Mouse (Mus musculus) heart, postnatal 0 days (tissue): Measurements from ENCODE around the gene Cpt2. TPM values are rescaled to one million over a fixed set of nuclear protein-coding genes. Genes with fewer than 3 reads are reported as not detected.

Experiments used
- ATAC-seq: fragments of 200-750 bp; cut with Nextera tagmentation; 2 replicates; pipeline ENCODE4 v1.8.0; 2017; ENCODE audit warnings: low read depth, moderate number of reproducible peaks, moderate library complexity; ENCODE audit not compliant: insufficient read depth
- DNase-seq: peaks from one replicate; pipeline ENCODE4 v3.0.0-alpha.2; 2016; ENCODE audit warnings: low spot score
- H3K27ac ChIP-seq: fragments of 300-500 bp; sonication (generic); 2 replicates; pipeline ENCODE4 v1.5.1; 2014; ENCODE audit warnings: low read depth, mild to moderate bottlenecking
- H3K27me3 ChIP-seq: fragments of 300-500 bp; sonication (generic); 2 replicates; pipeline ENCODE4 v1.6.1; 2014; ENCODE audit warnings: low read length, mixed read lengths; ENCODE audit not compliant: control insufficient read depth, insufficient read depth
- H3K36me3 ChIP-seq: fragments of 300-500 bp; sonication (generic); replicated peaks from 2 replicates; pipeline ENCODE4 v1.6.1; 2014; ENCODE audit warnings: low read length, mixed read lengths; ENCODE audit not compliant: control insufficient read depth, insufficient read depth
- H3K4me1 ChIP-seq: fragments of 300-500 bp; sonication (generic); 2 replicates; pipeline ENCODE4 v1.6.1; 2014; ENCODE audit warnings: antibody characterized with exemption; ENCODE audit not compliant: control insufficient read depth, insufficient read depth
- H3K4me2 ChIP-seq: fragments of 300-500 bp; sonication (generic); 2 replicates; pipeline ENCODE4 v1.6.1; 2014; ENCODE audit warnings: low read depth, mild to moderate bottlenecking, low read length, moderate library complexity
- H3K4me3 ChIP-seq: fragments of 300-500 bp; sonication (generic); 2 replicates; pipeline ENCODE4 v1.5.1; 2014; ENCODE audit warnings: low read depth, low read length
- H3K9ac ChIP-seq: fragments of 300-500 bp; sonication (generic); replicated peaks from 2 replicates; pipeline ENCODE4 v1.6.1; 2014; ENCODE audit warnings: low read depth, low read length, mixed read lengths
- H3K9me3 ChIP-seq: fragments of 300-500 bp; sonication (generic); replicated peaks from 2 replicates; pipeline ENCODE4 v1.6.1; 2016; ENCODE audit warnings: low read length; ENCODE audit not compliant: control insufficient read depth
- CTCF ChIP-seq: IDR thresholded peaks from 2 replicates; pipeline ENCODE4 v1.5.1; 2016; ENCODE audit warnings: antibody characterized with exemption, control low read depth, low read depth
- EP300 ChIP-seq: IDR thresholded peaks from 2 replicates; pipeline ENCODE4 v1.6.1; 2016; ENCODE audit warnings: antibody characterized with exemption, low read depth
- WGBS: fragments of 180-500 bp; shearing (Covaris S2); extraction: QIAGEN DNeasy Blood & Tissue Kit; methylation state at CpG from one replicate; pipeline ENCODE4 v1.1.7; 2014; 5-methylcytosine and 5-hydroxymethylcytosine counted together
- polyA plus RNA-seq: library from polyadenylated mRNA; unstranded; fragments of >200 nt; fragmentation: Nextera tagmentation; extraction: Ambion mirVana; gene quantifications from 2 replicates; pipeline ENCODE4 v1.2.1, GENCODE M21; 2015
- total RNA-seq: library from RNA; depleted of rRNA; stranded (reverse); fragments of >200 nt; gene quantifications from 2 replicates; pipeline ENCODE4 v1.2.3, GENCODE M21; 2014; ENCODE audit warnings: low replicate concordance; rRNA removed

The Cpt2 gene
- total RNA-seq: 116 and 160 TPM in 2 replicates
- 159 and 166 TPM in 2 replicates for polyA plus RNA-seq

DNA sequence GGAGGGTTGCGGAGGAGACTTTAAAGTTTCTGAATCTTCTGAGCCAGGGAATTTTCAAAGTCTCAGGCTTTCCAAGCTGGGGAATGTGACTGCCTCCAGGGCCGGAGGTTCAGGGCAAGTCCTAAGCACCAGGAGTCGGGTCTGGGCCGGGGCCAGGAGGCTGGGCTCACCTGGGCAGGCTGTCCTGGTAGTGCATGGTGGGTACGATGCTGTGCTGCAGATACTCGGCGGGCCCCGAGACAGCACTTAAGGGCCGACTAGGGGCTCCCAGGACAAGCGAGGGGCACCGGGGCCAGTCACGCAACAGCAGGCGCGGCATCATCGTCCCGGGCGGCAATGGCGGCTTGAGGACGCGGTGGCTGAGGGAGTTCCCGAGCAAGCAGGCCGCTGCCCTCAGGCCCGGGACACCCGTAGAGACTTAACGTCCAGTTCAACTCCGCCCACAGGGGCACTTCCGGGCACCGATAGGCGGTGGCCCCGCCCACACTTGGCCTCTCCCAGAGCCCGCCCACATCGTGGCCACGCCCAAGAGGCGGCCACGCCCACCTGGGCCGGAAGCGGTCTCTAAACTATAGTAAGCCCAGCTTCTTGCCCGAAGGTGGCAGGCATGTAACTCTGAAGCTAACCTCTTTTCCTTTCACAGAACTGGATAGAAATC, at the start of gene Cpt2:
Gene Cpt2 (minus strand): TSS at position 466 of the 658 bp plus-strand sequence.
- WGBS: 1% methylated on average over 35 of the region's 38 CpGs
- Histone ChIP-seq H3K4me2 (peak within 1 kb of the TSS; percentile 84), H3K36me3 (no peaks in the 10 kb centered on the region), H3K27me3 (no peaks in the 10 kb centered on the region), H3K9ac (peak within 1 kb of the TSS; percentile 86), H3K4me1 (peaks cover 26% of the 10 kb centered on the region), H3K4me3 (peak within 1 kb of the TSS; percentile 86), H3K9me3 (no peaks in the 10 kb centered on the region), H3K27ac (peak within 1 kb of the TSS; percentile 90)
- DNase-seq (peak; percentile 93), ATAC-seq (peak; percentile 96)
- peak; percentile 29 for TF ChIP-seq CTCF
- TF ChIP-seq EP300: no peak; the same call in 1 of the 2 replicates

DNA sequence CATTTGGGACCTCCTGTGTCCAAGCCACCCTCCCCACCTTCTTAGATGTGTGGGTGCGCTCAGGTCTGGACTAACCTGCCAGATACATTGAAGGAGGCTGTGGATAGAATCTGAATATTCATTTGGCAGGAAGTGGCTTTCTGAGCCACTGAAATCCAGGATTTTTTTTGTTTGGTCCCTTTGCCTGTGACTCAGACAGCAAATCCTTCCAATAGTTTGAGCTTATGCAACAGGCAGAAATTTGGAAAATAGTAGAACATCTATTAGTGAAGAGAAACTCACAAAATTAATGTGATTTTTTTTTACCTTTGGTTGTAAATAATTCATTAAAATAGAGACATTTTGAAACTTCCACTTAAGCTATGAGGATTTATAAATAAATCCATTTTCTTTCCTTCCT, 47.8 kb upstream of the Cpt2 start:
- no peaks in the 10 kb centered on the region; the same call in 1 of the 2 replicates for H3K4me1 ChIP-seq
- no peak overlapping the region for H3K27ac ChIP-seq
- no peak overlapping the region for H3K4me2 ChIP-seq
- no peak overlapping the region for H3K4me3 ChIP-seq
- no peaks in the 10 kb centered on the region for H3K9me3 ChIP-seq
- WGBS: 96% methylated on average over 1 of the region's 1 CpGs
- DNase-seq: no peak
- no peaks in the 10 kb centered on the region for H3K27me3 ChIP-seq
- H3K9ac ChIP-seq: no peak overlapping the region
- TF ChIP-seq CTCF (no peak), EP300 (no peak)
- no peak for ATAC-seq
- no peaks in the 10 kb centered on the region for H3K36me3 ChIP-seq

DNA sequence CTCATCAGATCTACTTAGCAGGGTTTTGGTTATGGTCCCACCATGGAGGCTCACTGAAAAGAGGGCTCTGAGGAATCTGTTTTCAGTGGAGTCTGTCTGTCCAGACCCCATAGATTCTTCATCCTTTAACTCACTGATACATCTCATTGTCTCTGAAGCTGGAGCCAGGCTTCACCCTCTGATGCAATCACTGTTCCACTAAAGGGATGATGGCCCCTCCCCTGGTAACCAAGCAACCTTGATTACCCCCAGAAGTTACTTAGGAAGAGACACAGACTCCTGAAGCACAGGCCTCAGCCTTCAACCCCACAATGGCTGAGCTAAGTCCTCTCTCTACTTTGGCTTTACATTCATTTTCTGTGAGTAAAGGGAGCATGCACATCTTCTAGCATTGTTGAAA, 46.4 kb upstream of the Cpt2 start:
- no peak for ATAC-seq
- no peak for DNase-seq
- Histone ChIP-seq H3K9me3 (no peaks in the 10 kb centered on the region), H3K36me3 (no peaks in the 10 kb centered on the region), H3K4me1 (no peaks in the 10 kb centered on the region; the same call in 1 of the 2 replicates), H3K4me2 (no peak overlapping the region), H3K27me3 (no peaks in the 10 kb centered on the region), H3K9ac (no peak overlapping the region), H3K27ac (no peak overlapping the region), H3K4me3 (no peak overlapping the region)
- TF ChIP-seq EP300 (no peak), CTCF (no peak)

DNA sequence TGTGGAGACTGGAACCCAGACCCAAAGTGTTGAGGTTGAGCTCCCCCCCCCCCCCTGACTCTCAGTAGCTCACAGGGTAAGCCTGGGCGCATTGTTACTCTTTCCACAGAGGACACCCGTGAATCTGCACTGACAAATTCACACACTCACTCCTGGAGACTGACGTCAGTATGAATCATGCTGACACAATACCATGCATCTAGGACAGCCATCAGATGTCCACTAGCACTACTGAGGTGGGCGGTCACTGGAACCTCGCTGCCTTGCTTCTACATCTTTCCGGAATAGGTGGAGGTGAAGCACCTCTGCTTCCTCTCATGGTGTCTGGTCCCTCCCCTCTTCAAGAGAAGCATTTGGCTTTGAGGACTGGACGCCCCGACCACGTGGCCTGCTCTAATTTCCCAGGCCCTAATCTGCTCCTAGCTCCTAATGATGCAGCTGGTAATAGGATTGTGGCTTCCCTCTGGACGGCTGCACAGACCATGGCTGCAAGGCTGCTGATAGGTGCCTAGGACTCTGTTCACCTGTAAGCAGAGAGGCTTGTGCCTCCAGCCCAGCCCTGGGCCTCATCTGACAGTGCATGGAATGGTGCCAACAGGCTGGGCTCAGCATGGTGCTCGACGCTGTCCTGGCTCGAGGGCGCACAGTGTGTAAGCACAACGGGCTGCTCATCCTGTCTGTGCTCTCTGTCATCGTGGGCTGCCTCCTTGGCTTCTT, 44.7 kb upstream of the Cpt2 start, which contains the start of gene Slc1a7:
Gene Slc1a7 (plus strand): TSS at position 367 of the 717 bp plus-strand sequence.
- DNase-seq (no peak), ATAC-seq (peak; percentile 26; the same call in 1 of the 2 replicates)
- Histone ChIP-seq H3K4me2 (no peak within 1 kb of the TSS), H3K9ac (no peak within 1 kb of the TSS), H3K27ac (no peak within 1 kb of the TSS), H3K4me3 (no peak within 1 kb of the TSS), H3K4me1 (no peaks in the 10 kb centered on the region; the same call in 1 of the 2 replicates), H3K9me3 (no peaks in the 10 kb centered on the region), H3K36me3 (no peaks in the 10 kb centered on the region), H3K27me3 (no peaks in the 10 kb centered on the region)
- TF ChIP-seq EP300 (no peak), CTCF (no peak)
- WGBS: 59% methylated on average over 16 of the region's 16 CpGs

DNA sequence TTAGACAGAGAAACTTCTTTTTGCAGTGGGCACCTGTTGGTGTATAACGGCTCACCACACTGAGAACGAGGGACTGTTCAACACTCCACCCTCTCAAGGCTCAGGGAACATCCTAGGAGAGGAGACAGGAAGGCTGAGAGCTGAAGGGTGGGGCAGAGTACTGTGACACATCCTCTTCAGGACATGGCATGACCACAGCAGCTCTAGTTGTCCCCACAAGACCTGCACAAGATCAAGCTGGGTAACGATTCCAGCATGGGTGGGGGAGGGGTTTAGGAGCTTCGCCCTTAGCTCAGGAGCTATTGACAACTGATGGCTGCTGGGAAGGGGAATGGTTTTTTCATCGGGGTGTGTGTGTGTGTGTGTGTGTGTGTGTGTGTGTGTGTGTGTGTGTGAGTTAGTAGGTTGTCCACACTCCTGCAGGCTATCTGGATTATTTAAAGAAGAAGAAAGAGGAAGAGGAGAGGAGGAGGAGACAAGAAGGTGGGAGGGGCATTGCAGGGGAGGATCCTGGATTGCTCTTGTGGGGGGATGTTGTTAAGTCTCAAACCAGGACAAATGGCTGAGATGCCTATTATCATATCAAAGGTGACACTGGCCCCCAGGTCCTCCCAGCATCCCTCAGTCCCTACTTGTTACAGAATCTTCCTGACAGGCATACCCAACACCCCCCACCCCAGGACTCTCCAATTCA, 43.2 kb upstream of the Cpt2 start:
- no peak for DNase-seq
- TF ChIP-seq EP300 (no peak), CTCF (no peak)
- H3K4me1 ChIP-seq: peaks cover 10% of the 10 kb centered on the region
- WGBS: 39% methylated on average over 5 of the region's 5 CpGs
- no peak overlapping the region for H3K9ac ChIP-seq
- H3K9me3 ChIP-seq: no peaks in the 10 kb centered on the region
- H3K27ac ChIP-seq: no peak overlapping the region; the same call in 1 of the 2 replicates
- no peaks in the 10 kb centered on the region for H3K36me3 ChIP-seq
- H3K27me3 ChIP-seq: no peaks in the 10 kb centered on the region
- H3K4me2 ChIP-seq: no peak overlapping the region
- no peak overlapping the region for H3K4me3 ChIP-seq
- ATAC-seq: no peak
